Mouse (Mus musculus) lung, postnatal 0 days (tissue): ENCODE measurements around the gene Aldoc.
A peak's percentile ranks its signal among the peaks of the same experiment; 100 is the strongest.

Experiments used
- CTCF ChIP-seq: IDR thresholded peaks from 2 replicates; pipeline ENCODE4 v1.5.1; 2016; ENCODE audit warnings: antibody characterized with exemption, mild to moderate bottlenecking
- EP300 ChIP-seq: IDR thresholded peaks from 2 replicates; pipeline ENCODE4 v1.6.1; 2016; ENCODE audit warnings: antibody characterized with exemption, mild to moderate bottlenecking, control low read depth

- peak; percentile 74 for TF ChIP-seq CTCF
- no peak for TF ChIP-seq EP300
These were observed 35.7 kb downstream of the Aldoc start for GRCm38 (mm10) chr11:78358330-78359007.
